Mouse (Mus musculus) embryonic facial prominence, embryonic 13.5 days (tissue): ENCODE data around the gene Polg. TPM values are rescaled to one million over a fixed set of nuclear protein-coding genes. Genes with fewer than 3 reads are reported as not detected.

Experiments used
- ATAC-seq: fragments of 200-750 bp; cut with Nextera tagmentation; 2 replicates; pipeline ENCODE4 v1.8.0; 2017; ENCODE audit warnings: low read depth; ENCODE audit not compliant: insufficient number of reproducible peaks, insufficient read depth, low FRiP score, low TSS enrichment
- H3K27ac ChIP-seq: fragments of 300-500 bp; sonication (generic); 2 replicates; pipeline ENCODE4 v1.5.1; 2015; ENCODE audit warnings: moderate library complexity, mild to moderate bottlenecking, inconsistent platforms
- H3K27me3 ChIP-seq: fragments of 300-500 bp; sonication (generic); 2 replicates; pipeline ENCODE4 v1.6.1; 2015; ENCODE audit warnings: mild to moderate bottlenecking, inconsistent platforms
- H3K36me3 ChIP-seq: fragments of 300-500 bp; sonication (generic); 2 replicates; pipeline ENCODE4 v1.6.1; 2015; ENCODE audit warnings: mild to moderate bottlenecking, inconsistent platforms
- H3K4me1 ChIP-seq: fragments of 300-500 bp; sonication (generic); 2 replicates; pipeline ENCODE4 v1.6.1; 2015; ENCODE audit warnings: inconsistent platforms
- H3K4me2 ChIP-seq: fragments of 300-500 bp; sonication (generic); 2 replicates; pipeline ENCODE4 v1.6.1; 2015; ENCODE audit warnings: moderate library complexity, mild to moderate bottlenecking, inconsistent platforms
- H3K4me3 ChIP-seq: fragments of 300-500 bp; sonication (generic); 2 replicates; pipeline ENCODE4 v1.5.1; 2015; ENCODE audit warnings: mild to moderate bottlenecking, inconsistent platforms
- H3K9ac ChIP-seq: fragments of 300-500 bp; sonication (generic); 2 replicates; pipeline ENCODE4 v1.6.1; 2015; ENCODE audit warnings: mild to moderate bottlenecking, inconsistent platforms
- H3K9me3 ChIP-seq: fragments of 300-500 bp; sonication (generic); 2 replicates; pipeline ENCODE4 v1.6.1; 2016; ENCODE audit warnings: inconsistent platforms
- WGBS: fragments of 180-500 bp; shearing (Covaris S2); methylation state at CpG from one replicate; pipeline ENCODE4 v1.1.7; 2015; ENCODE audit warnings: mixed read lengths; 5-methylcytosine and 5-hydroxymethylcytosine counted together
- polyA plus RNA-seq: library from polyadenylated mRNA; unstranded; fragments of >200 nt; fragmentation: Nextera tagmentation; extraction: Ambion mirVana; gene quantifications from 2 replicates; pipeline ENCODE4 v1.2.1, GENCODE M21; 2015

The Polg gene
- polyA plus RNA-seq, 1 experiment from 2014 or later = 28.8 TPM

DNA sequence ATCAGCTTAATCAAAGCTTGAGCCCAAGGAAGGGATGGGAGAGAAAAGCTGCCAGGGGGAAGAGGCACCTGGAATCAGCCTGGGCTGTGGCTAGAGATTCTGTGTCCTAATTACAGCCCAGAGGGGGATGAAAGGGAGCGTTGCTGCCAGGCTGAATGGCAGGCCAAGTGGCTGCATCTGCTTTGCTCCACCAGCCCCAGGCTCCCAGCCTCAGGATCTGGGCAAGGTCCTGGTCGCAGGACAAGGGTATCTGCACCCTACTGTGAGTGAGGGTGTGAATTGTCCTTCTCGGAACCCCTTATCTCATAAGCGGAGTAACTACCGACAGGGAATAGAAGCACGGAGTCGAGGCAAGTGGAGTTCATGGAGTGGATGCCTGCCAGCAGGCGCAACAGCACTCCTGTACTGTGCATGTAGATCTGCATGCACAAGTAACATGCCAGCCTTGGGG lies 35.4 kb upstream of the Polg start:
- ATAC-seq = no peak
- Histone ChIP-seq H3K36me3 (no peaks in the 10 kb centered on the region), H3K4me3 (no peak overlapping the region), H3K9ac (no peak overlapping the region), H3K4me1 (peaks cover 23% of the 10 kb centered on the region), H3K9me3 (no peaks in the 10 kb centered on the region), H3K27ac (no peak overlapping the region), H3K27me3 (peaks cover 100% of the 10 kb centered on the region), H3K4me2 (no peak overlapping the region)
- WGBS = 2% methylated on average over 8 of the region's 8 CpGs

DNA sequence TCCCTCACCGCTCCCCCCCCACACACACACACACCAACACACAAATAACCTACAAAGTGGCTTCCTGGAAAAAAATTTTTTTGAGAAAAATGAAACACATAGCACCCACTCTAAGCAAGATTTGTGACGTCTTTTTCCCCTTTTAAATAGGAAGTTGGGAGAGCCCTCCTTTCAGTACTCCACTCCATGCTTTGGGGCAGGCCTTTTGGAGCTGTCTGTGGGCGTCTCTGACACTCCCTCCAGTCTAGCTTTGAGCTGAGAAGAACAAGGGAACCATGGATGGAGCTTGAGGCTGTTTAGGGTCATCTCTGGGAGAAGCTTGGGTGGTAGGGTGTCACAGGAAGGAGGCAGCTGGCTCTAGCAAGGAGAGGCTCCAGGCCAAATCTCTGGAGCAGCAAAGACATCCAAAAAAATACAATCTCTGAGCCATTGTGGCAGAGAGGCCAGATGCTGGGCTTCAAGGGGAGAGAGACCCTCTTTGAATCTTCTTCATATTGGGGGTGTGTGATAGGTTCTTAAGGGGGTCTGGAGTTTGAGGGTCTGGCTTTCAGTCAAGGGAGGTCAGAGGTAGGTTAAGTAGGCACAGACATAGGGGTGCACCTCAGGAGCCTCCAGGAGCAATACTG lies 34.6 kb upstream of the Polg start:
- no peak overlapping the region for H3K4me3 ChIP-seq
- 2% methylated on average over 3 of the region's 3 CpGs for WGBS
- no peak overlapping the region for H3K9ac ChIP-seq
- no peak overlapping the region for H3K4me2 ChIP-seq
- no peaks in the 10 kb centered on the region for H3K9me3 ChIP-seq
- H3K4me1 ChIP-seq = peaks cover 20% of the 10 kb centered on the region
- no peaks in the 10 kb centered on the region for H3K36me3 ChIP-seq
- no peak overlapping the region for H3K27ac ChIP-seq
- peaks cover 100% of the 10 kb centered on the region for H3K27me3 ChIP-seq
- ATAC-seq = no peak

DNA sequence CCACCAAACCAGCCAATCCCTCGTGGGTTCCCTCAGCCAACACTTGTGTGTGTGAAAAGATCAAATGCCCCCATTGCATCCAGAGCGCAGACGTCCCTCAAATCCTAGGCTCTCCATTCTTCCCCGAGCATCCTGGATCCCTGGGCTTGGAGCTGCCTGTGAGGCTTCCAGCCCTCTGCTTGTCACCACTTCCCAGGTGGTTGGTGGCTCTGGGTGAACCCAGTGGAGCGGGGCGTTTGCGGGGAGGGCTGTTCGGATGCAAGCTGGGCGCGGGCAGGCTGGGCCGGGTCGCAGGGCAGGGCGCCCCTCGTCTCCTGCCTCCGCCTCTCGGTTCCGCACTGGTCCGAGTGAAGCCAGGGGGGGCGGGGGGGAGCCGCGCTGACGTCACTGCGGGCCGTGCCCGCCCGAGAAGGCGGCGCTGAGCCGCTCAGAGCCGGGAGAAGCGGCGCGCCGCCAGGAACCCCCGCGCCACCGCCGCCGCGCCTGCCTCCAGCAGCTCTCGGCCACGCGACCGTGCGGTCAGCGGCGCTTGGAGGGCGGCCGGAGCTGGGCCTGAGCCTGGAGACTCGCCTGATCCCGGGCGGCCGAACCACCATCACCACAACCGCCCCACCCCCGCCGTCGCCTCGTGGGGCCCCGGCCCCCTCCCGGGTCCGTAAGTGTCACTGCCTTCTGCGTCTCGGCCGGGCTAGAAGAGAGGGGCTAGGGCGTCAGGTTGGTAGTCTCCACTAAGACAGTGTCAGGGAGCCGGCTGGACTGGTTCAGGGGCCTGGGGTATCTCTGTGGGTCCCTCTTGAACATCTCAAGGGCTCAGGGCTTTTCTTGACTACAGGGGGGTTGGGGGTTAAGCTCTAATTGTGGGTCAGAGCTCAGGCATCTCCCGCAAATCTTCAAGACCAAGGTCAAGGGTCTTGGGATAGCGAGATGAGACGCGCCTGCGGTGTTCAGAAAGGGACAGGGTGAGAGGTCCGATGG lies 33.7 kb upstream of the Polg start:
- no peaks in the 10 kb centered on the region for H3K36me3 ChIP-seq
- no peak overlapping the region for H3K27ac ChIP-seq
- no peaks in the 10 kb centered on the region for H3K9me3 ChIP-seq
- peaks cover 17% of the 10 kb centered on the region for H3K4me1 ChIP-seq
- H3K9ac ChIP-seq = no peak overlapping the region; the same call in 1 of the 2 replicates
- H3K4me2 ChIP-seq = peak overlapping the region; percentile 54
- ATAC-seq = peak; percentile 10; the same call in 1 of the 2 replicates
- peak overlapping the region; percentile 32 for H3K4me3 ChIP-seq
- peaks cover 100% of the 10 kb centered on the region for H3K27me3 ChIP-seq
- WGBS = under 1% methylated on average over 70 of the region's 72 CpGs

DNA sequence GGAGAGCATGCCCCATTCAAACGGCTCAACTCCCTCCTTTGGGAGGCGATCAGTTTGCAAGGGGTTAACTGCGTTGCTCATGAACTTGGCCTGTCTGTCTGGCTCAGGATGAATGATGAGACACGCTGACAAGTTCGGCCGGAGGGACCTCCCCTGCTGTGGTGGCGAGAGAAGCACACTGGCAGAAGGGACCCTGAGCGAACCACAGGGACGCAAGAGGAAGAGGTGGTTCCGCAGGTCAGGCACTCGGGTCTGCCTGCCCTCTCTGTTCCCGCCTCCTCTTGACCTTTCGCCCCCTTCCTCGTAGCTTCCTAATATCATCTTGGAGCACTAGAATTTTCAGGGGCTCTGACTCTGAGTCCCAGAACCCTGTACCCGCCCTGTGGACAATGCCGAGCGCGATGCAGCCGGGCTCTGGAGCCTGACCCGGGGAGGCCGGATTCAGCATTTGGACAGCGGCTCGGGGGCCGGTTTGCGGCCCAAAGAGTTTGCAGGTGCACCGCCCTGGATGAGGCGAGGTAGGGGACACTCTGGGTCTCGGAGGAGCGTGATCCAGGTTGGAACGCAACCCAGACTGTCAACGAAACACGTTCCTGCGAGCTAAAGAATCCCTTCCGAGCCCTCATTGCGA lies 32.9 kb upstream of the Polg start:
- WGBS = 1% methylated on average over 35 of the region's 35 CpGs
- Histone ChIP-seq H3K4me2 (no peak overlapping the region), H3K9ac (no peak overlapping the region), H3K36me3 (no peaks in the 10 kb centered on the region), H3K27ac (no peak overlapping the region), H3K4me3 (no peak overlapping the region), H3K27me3 (peaks cover 100% of the 10 kb centered on the region), H3K9me3 (no peaks in the 10 kb centered on the region), H3K4me1 (peaks cover 12% of the 10 kb centered on the region)
- no peak for ATAC-seq

DNA sequence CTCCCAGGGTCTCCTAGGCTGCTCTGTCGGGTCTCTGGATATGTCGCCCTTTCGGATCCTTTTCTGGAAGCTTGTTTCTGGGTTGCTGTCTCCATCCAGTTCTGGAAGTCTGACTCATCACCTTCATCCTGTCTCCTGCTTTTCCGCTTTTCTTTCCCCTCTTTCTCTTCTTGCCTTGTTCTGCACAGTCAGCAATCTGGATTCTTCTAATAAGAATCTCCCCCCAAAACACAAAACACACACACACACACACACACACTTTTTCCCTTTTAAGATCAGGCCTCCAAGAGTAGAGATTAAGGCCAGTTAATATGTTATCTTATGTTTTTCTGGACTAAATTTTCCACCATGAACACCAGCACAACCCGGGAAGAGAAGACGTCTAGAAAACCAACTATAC lies 32.2 kb upstream of the Polg start:
- Histone ChIP-seq H3K27me3 (peaks cover 99% of the 10 kb centered on the region), H3K4me1 (peaks cover 12% of the 10 kb centered on the region), H3K9ac (no peak overlapping the region), H3K9me3 (no peaks in the 10 kb centered on the region), H3K36me3 (no peaks in the 10 kb centered on the region), H3K4me2 (no peak overlapping the region), H3K27ac (no peak overlapping the region), H3K4me3 (no peak overlapping the region)
- no peak for ATAC-seq
- WGBS = 4% methylated on average over 6 of the region's 6 CpGs

DNA sequence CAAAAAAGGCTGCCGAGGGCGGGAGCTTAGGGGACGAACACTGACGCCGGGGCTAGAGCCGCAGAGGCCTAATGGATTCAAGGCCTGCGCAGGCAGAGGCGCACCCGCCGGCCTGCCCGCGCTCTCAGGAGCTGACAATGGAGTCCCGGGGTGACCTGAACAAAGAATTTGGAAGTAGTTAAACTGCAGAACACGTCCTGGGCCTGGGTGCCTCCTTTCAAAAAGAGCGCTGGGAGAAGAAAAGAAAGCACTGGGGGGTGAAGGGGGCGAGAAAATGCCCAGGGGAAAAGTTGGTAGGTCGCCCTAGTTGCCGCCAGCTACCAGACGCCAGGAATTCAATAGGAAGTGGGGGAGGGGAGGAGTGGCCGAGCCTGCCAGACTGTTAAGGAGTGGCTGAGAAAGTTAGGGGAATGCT lies 31.5 kb upstream of the Polg start:
- 2% methylated on average over 20 of the region's 20 CpGs for WGBS
- Histone ChIP-seq H3K36me3 (no peaks in the 10 kb centered on the region), H3K9me3 (no peaks in the 10 kb centered on the region), H3K4me3 (no peak overlapping the region), H3K27ac (no peak overlapping the region), H3K27me3 (peaks cover 99% of the 10 kb centered on the region), H3K4me1 (peaks cover 12% of the 10 kb centered on the region), H3K4me2 (no peak overlapping the region), H3K9ac (no peak overlapping the region)
- ATAC-seq = no peak

DNA sequence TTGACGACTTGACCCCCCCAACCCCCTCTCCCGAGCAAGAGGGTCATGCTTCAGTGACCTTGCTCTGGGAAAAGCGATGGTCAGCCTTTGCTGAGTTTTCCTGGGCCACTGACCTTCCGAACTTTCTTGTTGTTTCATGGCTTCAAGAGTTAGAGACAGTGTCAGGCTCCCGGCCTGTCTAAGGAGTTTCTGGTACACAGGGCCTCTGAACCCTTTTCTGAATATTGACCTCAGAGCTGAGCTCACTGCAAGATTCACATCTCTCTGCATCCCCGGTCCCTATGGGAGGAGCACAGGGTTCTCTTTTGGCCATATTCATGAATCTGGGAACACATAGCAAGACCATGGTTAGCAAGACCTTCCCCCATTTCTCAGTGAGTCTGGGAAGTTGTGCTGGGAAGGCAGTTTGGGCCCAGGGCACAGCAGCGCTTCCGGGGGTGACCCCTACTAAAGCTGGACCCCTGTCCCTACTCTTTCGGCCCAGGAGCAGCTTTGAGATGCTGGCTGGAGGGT lies 30.7 kb upstream of the Polg start:
- no peaks in the 10 kb centered on the region for H3K9me3 ChIP-seq
- no peak overlapping the region for H3K27ac ChIP-seq
- peaks cover 91% of the 10 kb centered on the region for H3K27me3 ChIP-seq
- no peak overlapping the region for H3K4me2 ChIP-seq
- no peak overlapping the region for H3K4me3 ChIP-seq
- H3K9ac ChIP-seq = no peak overlapping the region
- ATAC-seq = no peak
- H3K36me3 ChIP-seq = no peaks in the 10 kb centered on the region
- WGBS = 6% methylated on average over 9 of the region's 9 CpGs
- peaks cover 12% of the 10 kb centered on the region for H3K4me1 ChIP-seq

DNA sequence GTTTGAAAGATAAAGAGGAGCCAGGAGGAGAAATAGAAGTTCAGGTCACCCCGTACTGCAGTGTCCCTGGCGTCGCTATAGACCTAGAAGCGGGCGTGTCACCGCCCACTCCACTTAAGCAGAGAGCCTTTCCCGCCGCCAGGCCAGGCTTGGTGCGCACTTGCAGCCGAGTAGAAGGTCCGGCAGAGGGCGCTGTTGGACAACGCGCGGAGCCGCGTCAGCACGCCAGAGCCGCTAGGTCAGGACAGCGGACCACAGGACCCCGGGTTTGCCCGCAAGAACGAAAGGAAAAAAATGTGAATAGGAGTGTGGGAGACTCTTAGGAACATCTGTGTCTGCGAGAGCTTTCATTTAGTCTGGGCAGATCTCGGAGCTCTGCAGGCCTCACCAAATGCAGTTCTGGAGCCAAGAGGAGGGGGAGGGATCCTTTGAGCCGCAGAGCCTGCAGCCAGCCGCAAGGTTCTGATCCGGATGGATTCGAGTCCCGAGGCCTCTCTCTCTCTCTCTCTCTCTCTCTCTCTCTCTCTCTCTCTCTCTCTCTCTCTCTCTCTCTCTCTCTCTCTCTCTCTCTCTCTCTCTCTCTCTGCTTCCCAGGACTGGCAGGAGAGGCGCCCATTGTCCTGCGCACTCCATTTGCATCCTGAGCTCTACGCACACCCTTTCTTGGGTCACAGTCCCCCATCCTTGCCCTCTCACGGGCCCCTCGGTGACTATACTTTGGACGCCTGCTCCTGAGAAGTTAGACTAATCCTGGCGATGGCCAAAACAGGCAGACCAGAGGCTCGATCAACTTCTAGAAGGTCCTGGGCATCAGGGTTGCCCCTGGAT lies 30.0 kb upstream of the Polg start:
- Histone ChIP-seq H3K9me3 (no peaks in the 10 kb centered on the region), H3K27ac (no peak overlapping the region), H3K27me3 (peaks cover 85% of the 10 kb centered on the region), H3K4me2 (peak overlapping the region; percentile 56), H3K4me1 (peaks cover 12% of the 10 kb centered on the region), H3K9ac (no peak overlapping the region), H3K36me3 (no peaks in the 10 kb centered on the region), H3K4me3 (peak overlapping the region; percentile 31)
- ATAC-seq = no peak
- WGBS = 2% methylated on average over 38 of the region's 38 CpGs

DNA sequence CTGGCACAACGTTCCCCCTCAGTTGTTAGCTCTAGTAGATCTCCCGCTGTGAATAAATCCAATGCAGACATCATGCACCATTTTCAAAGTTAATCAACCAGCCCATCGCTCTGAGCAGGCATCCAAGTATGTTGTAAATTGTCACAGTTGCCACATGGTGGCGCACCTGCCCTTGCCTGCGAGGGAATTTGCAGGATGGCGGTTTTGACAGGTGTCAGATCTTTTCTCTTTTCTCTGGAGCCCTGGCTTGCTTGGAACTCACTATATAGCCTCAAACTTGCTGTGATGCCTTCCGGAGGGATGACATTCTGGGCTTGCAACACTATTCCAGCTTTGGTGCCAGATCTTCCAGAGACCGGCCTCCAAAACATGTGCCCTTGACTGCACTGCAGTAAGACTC lies 27.8 kb upstream of the Polg start:
- Histone ChIP-seq H3K4me3 (no peak overlapping the region), H3K36me3 (no peaks in the 10 kb centered on the region), H3K9me3 (no peaks in the 10 kb centered on the region), H3K27me3 (peaks cover 62% of the 10 kb centered on the region), H3K4me2 (no peak overlapping the region), H3K27ac (no peak overlapping the region), H3K4me1 (0 out of 2 replicates have a peak, but pooled peaks cover 1% of the 10 kb centered on the region), H3K9ac (no peak overlapping the region)
- 5% methylated on average over 8 of the region's 8 CpGs for WGBS
- ATAC-seq = no peak

DNA sequence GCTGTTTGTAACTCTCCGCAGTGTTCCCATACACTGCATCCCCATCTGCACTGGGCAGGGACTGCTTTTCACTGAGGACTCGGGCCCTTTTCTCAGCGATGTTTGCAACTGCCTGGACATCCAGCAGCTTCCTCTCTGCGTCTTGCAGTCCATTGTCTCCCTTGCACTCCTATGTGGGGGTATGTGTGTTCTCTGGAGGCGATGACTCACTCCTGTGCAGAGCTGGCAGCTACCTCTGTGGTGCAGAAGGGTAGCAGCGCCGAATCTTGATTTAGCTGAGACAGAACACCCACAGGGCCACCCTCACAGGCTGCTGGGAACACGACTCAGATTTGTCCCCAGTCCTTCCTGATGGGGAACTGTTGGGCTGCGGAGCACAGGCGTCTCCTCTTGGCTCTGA lies 20.4 kb upstream of the Polg start:
- ATAC-seq = no peak
- Histone ChIP-seq H3K9ac (no peak overlapping the region), H3K27ac (no peak overlapping the region), H3K4me1 (no peaks in the 10 kb centered on the region), H3K4me2 (no peak overlapping the region), H3K9me3 (no peaks in the 10 kb centered on the region), H3K27me3 (peaks cover 17% of the 10 kb centered on the region), H3K4me3 (no peak overlapping the region), H3K36me3 (no peaks in the 10 kb centered on the region)
- WGBS = 58% methylated on average over 10 of the region's 10 CpGs
